Mouse (Mus musculus): ENCODE data around the gene Ppcdc. TPM values are rescaled to one million over a fixed set of nuclear protein-coding genes. Genes with fewer than 3 reads are reported as not detected.

The Ppcdc gene
- polyA plus RNA-seq, 1 experiment from 2014 or later, result 26.5 TPM

- Histone ChIP-seq H3K9ac (ENCODE audit: low read length) (no peak overlapping the region), H3K4me1 (ENCODE audit: control insufficient read depth, insufficient read depth, low read length) (peaks cover 12% of the 10 kb centered on the region; the same call in 1 of the 2 replicates), H3K27me3 (ENCODE audit: control insufficient read depth, insufficient read depth, low read length) (no peaks in the 10 kb centered on the region), H3K36me3 (ENCODE audit: control insufficient read depth, insufficient read depth, low read length) (no peaks in the 10 kb centered on the region), H3K27ac (replicated peaks; ENCODE audit: low read depth, low read length) (no peak overlapping the region), H3K9me3 (ENCODE audit: control insufficient read depth, low read length) (no peaks in the 10 kb centered on the region), H3K4me3 (ENCODE audit: low read depth, low read length) (no peak overlapping the region), H3K4me2 (ENCODE audit: low read depth, severe bottlenecking) (no peak overlapping the region)
- no peak for DNase-seq (ENCODE audit: low spot score)
- ATAC-seq (ENCODE audit: insufficient number of reproducible peaks, low FRiP score, low TSS enrichment, low read depth), result no peak
- 68% methylated on average over 6 of the region's 6 CpGs for WGBS
Measured at GRCm38 (mm10) chr9:57424066-57424465, 15.9 kb downstream of the Ppcdc start.

- H3K27ac ChIP-seq (replicated peaks; ENCODE audit: low read depth, low read length), result no peak overlapping the region; the same call in 1 of the 2 replicates
- peaks cover 12% of the 10 kb centered on the region; the same call in 1 of the 2 replicates for H3K4me1 ChIP-seq (ENCODE audit: control insufficient read depth, insufficient read depth, low read length)
- no peaks in the 10 kb centered on the region for H3K27me3 ChIP-seq (ENCODE audit: control insufficient read depth, insufficient read depth, low read length)
- no peak for DNase-seq (ENCODE audit: low spot score)
- no peaks in the 10 kb centered on the region for H3K9me3 ChIP-seq (ENCODE audit: control insufficient read depth, low read length)
- H3K4me3 ChIP-seq (ENCODE audit: low read depth, low read length), result no peak overlapping the region
- no peak overlapping the region for H3K9ac ChIP-seq (ENCODE audit: low read length)
- 60% methylated on average over 5 of the region's 5 CpGs for WGBS
- ATAC-seq (ENCODE audit: insufficient number of reproducible peaks, low FRiP score, low TSS enrichment, low read depth), result no peak
- no peaks in the 10 kb centered on the region for H3K36me3 ChIP-seq (ENCODE audit: control insufficient read depth, insufficient read depth, low read length)
- no peak overlapping the region for H3K4me2 ChIP-seq (ENCODE audit: low read depth, severe bottlenecking)
Measured at GRCm38 (mm10) chr9:57421688-57422111, 18.2 kb downstream of the Ppcdc start.

- Histone ChIP-seq H3K9me3 (ENCODE audit: control insufficient read depth, low read length) (no peaks in the 10 kb centered on the region), H3K9ac (ENCODE audit: low read length) (no peak overlapping the region), H3K36me3 (ENCODE audit: control insufficient read depth, insufficient read depth, low read length) (no peaks in the 10 kb centered on the region), H3K4me1 (ENCODE audit: control insufficient read depth, insufficient read depth, low read length) (peaks cover 12% of the 10 kb centered on the region; the same call in 1 of the 2 replicates), H3K4me3 (ENCODE audit: low read depth, low read length) (no peak overlapping the region), H3K27me3 (ENCODE audit: control insufficient read depth, insufficient read depth, low read length) (no peaks in the 10 kb centered on the region), H3K4me2 (ENCODE audit: low read depth, severe bottlenecking) (no peak overlapping the region), H3K27ac (replicated peaks; ENCODE audit: low read depth, low read length) (peak overlapping the region; percentile 84)
- ATAC-seq (ENCODE audit: insufficient number of reproducible peaks, low FRiP score, low TSS enrichment, low read depth) (no peak), DNase-seq (ENCODE audit: low spot score) (peak; percentile 29)
- 72% methylated on average over 9 of the region's 9 CpGs for WGBS
Measured at GRCm38 (mm10) chr9:57421121-57421571, 18.8 kb downstream of the Ppcdc start.

- H3K9ac ChIP-seq (ENCODE audit: low read length), result no peak overlapping the region
Measured at GRCm38 (mm10) chr9:57420321-57421120, 19.4 kb downstream of the Ppcdc start.

GRCm38 (mm10) chr9:57419521-57420267, 20.2 kb downstream of the Ppcdc start:
- Histone ChIP-seq H3K27me3 (ENCODE audit: control insufficient read depth, insufficient read depth, low read length) (no peaks in the 10 kb centered on the region), H3K4me3 (ENCODE audit: low read depth, low read length) (no peak overlapping the region), H3K4me1 (ENCODE audit: control insufficient read depth, insufficient read depth, low read length) (peaks cover 12% of the 10 kb centered on the region; the same call in 1 of the 2 replicates), H3K9me3 (ENCODE audit: control insufficient read depth, low read length) (no peaks in the 10 kb centered on the region), H3K36me3 (ENCODE audit: control insufficient read depth, insufficient read depth, low read length) (no peaks in the 10 kb centered on the region), H3K27ac (replicated peaks; ENCODE audit: low read depth, low read length) (peak overlapping the region; percentile 84), H3K4me2 (ENCODE audit: low read depth, severe bottlenecking) (no peak overlapping the region), H3K9ac (ENCODE audit: low read length) (no peak overlapping the region)
- WGBS, result 77% methylated on average over 16 of the region's 16 CpGs
- DNase-seq (ENCODE audit: low spot score) (no peak), ATAC-seq (ENCODE audit: insufficient number of reproducible peaks, low FRiP score, low TSS enrichment, low read depth) (no peak)

More at GRCm38 (mm10) chr9:57420321-57421120, 19.4 kb downstream of the Ppcdc start:
- H3K36me3 ChIP-seq (ENCODE audit: control insufficient read depth, insufficient read depth, low read length), result no peaks in the 10 kb centered on the region
- 26% methylated on average over 20 of the region's 20 CpGs for WGBS
- ATAC-seq (ENCODE audit: insufficient number of reproducible peaks, low FRiP score, low TSS enrichment, low read depth) (peak; percentile 78), DNase-seq (ENCODE audit: low spot score) (peak; percentile 59)
- H3K27me3 ChIP-seq (ENCODE audit: control insufficient read depth, insufficient read depth, low read length), result no peaks in the 10 kb centered on the region
- H3K4me3 ChIP-seq (ENCODE audit: low read depth, low read length), result no peak overlapping the region
- H3K4me2 ChIP-seq (ENCODE audit: low read depth, severe bottlenecking), result no peak overlapping the region
- H3K9me3 ChIP-seq (ENCODE audit: control insufficient read depth, low read length), result no peaks in the 10 kb centered on the region
- H3K27ac ChIP-seq (replicated peaks; ENCODE audit: low read depth, low read length), result peak overlapping the region; percentile 84
- peaks cover 12% of the 10 kb centered on the region; the same call in 1 of the 2 replicates for H3K4me1 ChIP-seq (ENCODE audit: control insufficient read depth, insufficient read depth, low read length)

GRCm38 (mm10) chr9:57417341-57417740, 22.6 kb downstream of the Ppcdc start:
- no peak overlapping the region for H3K4me2 ChIP-seq (ENCODE audit: low read depth, severe bottlenecking)
- peaks cover 12% of the 10 kb centered on the region; the same call in 1 of the 2 replicates for H3K4me1 ChIP-seq (ENCODE audit: control insufficient read depth, insufficient read depth, low read length)
- WGBS, result 84% methylated on average over 8 of the region's 8 CpGs
- no peaks in the 10 kb centered on the region for H3K27me3 ChIP-seq (ENCODE audit: control insufficient read depth, insufficient read depth, low read length)
- H3K27ac ChIP-seq (replicated peaks; ENCODE audit: low read depth, low read length), result no peak overlapping the region
- H3K9me3 ChIP-seq (ENCODE audit: control insufficient read depth, low read length), result no peaks in the 10 kb centered on the region
- no peak for DNase-seq (ENCODE audit: low spot score)
- H3K4me3 ChIP-seq (ENCODE audit: low read depth, low read length), result no peak overlapping the region
- no peak overlapping the region for H3K9ac ChIP-seq (ENCODE audit: low read length)
- no peak for ATAC-seq (ENCODE audit: insufficient number of reproducible peaks, low FRiP score, low TSS enrichment, low read depth)
- H3K36me3 ChIP-seq (ENCODE audit: control insufficient read depth, insufficient read depth, low read length), result no peaks in the 10 kb centered on the region

GRCm38 (mm10) chr9:57407120-57407905, 32.6 kb downstream of the Ppcdc start:
- Histone ChIP-seq H3K4me1 (ENCODE audit: control insufficient read depth, insufficient read depth, low read length) (no peaks in the 10 kb centered on the region), H3K9me3 (ENCODE audit: control insufficient read depth, low read length) (no peaks in the 10 kb centered on the region), H3K36me3 (ENCODE audit: control insufficient read depth, insufficient read depth, low read length) (no peaks in the 10 kb centered on the region), H3K27ac (replicated peaks; ENCODE audit: low read depth, low read length) (no peak overlapping the region), H3K4me3 (ENCODE audit: low read depth, low read length) (no peak overlapping the region), H3K4me2 (ENCODE audit: low read depth, severe bottlenecking) (no peak overlapping the region), H3K9ac (ENCODE audit: low read length) (no peak overlapping the region), H3K27me3 (ENCODE audit: control insufficient read depth, insufficient read depth, low read length) (no peaks in the 10 kb centered on the region)
- ATAC-seq (ENCODE audit: insufficient number of reproducible peaks, low FRiP score, low TSS enrichment, low read depth) (no peak), DNase-seq (ENCODE audit: low spot score) (no peak)
- 90% methylated on average over 9 of the region's 9 CpGs for WGBS

GRCm38 (mm10) chr9:57406395-57406794, 33.5 kb downstream of the Ppcdc start:
- no peak overlapping the region for H3K4me2 ChIP-seq (ENCODE audit: low read depth, severe bottlenecking)
- H3K4me1 ChIP-seq (ENCODE audit: control insufficient read depth, insufficient read depth, low read length), result no peaks in the 10 kb centered on the region
- DNase-seq (ENCODE audit: low spot score) (no peak), ATAC-seq (ENCODE audit: insufficient number of reproducible peaks, low FRiP score, low TSS enrichment, low read depth) (no peak)
- WGBS, result 82% methylated on average over 5 of the region's 5 CpGs
- no peaks in the 10 kb centered on the region for H3K27me3 ChIP-seq (ENCODE audit: control insufficient read depth, insufficient read depth, low read length)
- H3K9ac ChIP-seq (ENCODE audit: low read length), result no peak overlapping the region
- no peaks in the 10 kb centered on the region for H3K9me3 ChIP-seq (ENCODE audit: control insufficient read depth, low read length)
- H3K36me3 ChIP-seq (ENCODE audit: control insufficient read depth, insufficient read depth, low read length), result no peaks in the 10 kb centered on the region
- H3K4me3 ChIP-seq (ENCODE audit: low read depth, low read length), result no peak overlapping the region
- no peak overlapping the region for H3K27ac ChIP-seq (replicated peaks; ENCODE audit: low read depth, low read length)
